In the genomic region with DNA sequence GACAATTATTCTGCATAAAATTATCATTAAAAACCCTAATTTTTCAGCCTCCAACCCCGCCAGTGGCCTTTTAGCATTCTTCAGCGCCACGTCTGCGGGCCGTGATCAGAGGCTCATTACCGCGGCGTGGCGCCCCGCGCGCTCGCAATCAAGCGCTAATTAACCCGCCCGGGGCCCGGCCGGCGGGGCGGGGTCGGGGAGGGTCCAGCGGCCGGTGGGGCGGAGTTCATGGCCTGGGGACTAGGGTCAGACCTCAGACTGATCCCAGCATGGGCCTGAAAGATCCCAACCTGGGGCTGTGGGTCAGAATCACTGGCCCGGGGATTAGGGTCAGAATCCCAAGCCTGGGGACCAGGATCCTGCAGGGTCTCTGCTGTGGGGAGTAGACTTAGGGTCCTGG, we compare ENCODE assay signal across 10 mouse cellular contexts. TPM values are rescaled to one million over a fixed set of nuclear protein-coding genes. Genes with fewer than 3 reads are reported as not detected.
A peak's percentile ranks its signal among the peaks of the same experiment; 100 is the strongest.
DNase-seq lines count a peak whose midpoint lies in the region; ATAC-seq and TF ChIP-seq lines count a peak whose summit lies in the region.
"Had no signal": no experiment of that assay in that cellular context is flagged by ENCODE, and none has a peak within 500 bp of the region (broad histone marks: within the 10 kb centered on the region; RNA-seq: fewer than 3 reads in every experiment).

No protein-coding gene starts in this region.

- H3K9ac ChIP-seq in heart, embryonic 11.5 days (ENCODE audit: low read depth, low read length), result no peak overlapping the region; the same call in 1 of the 2 replicates
- peak overlapping the region; percentile 47 for H3K9ac ChIP-seq in ES-Bruce4 (ENCODE audit: low read depth, poor library complexity, severe bottlenecking)
- no peak overlapping the region for H3K9ac ChIP-seq in forebrain, postnatal 0 days
- H3K9ac ChIP-seq in midbrain, embryonic 11.5 days (ENCODE audit: low read length), result peak overlapping the region; percentile 52

- H3K27ac ChIP-seq in heart, embryonic 11.5 days (ENCODE audit: low read depth, low read length), result no peak overlapping the region
- H3K27ac ChIP-seq in ES-Bruce4 (ENCODE audit: insufficient read depth, low read length), result no peak overlapping the region
- H3K27ac ChIP-seq in forebrain, postnatal 0 days (ENCODE audit: low read depth, low read length), result no peak overlapping the region
- no peak overlapping the region for H3K27ac ChIP-seq in midbrain, embryonic 11.5 days (ENCODE audit: low read depth, low read length)

- peaks cover 7% of the 10 kb centered on the region; the same call in 1 of the 2 replicates for H3K4me1 ChIP-seq in heart, embryonic 11.5 days (ENCODE audit: control insufficient read depth, insufficient read depth, low read length)
- H3K4me1 ChIP-seq in ES-Bruce4 (ENCODE audit: control insufficient read depth, insufficient read depth, low read length), result no peaks in the 10 kb centered on the region
- no peaks in the 10 kb centered on the region for H3K4me1 ChIP-seq in forebrain, postnatal 0 days (ENCODE audit: insufficient read depth)
- H3K4me1 ChIP-seq in midbrain, embryonic 11.5 days (ENCODE audit: control insufficient read depth, insufficient read depth, low read length), result peaks cover 5% of the 10 kb centered on the region

- peaks cover 33% of the 10 kb centered on the region for H3K27me3 ChIP-seq in heart, embryonic 11.5 days (ENCODE audit: control insufficient read depth, insufficient read depth, low read length)
- 0 out of 2 replicates have a peak, but pooled peaks cover 4% of the 10 kb centered on the region for H3K27me3 ChIP-seq in ES-Bruce4 (ENCODE audit: control insufficient read depth, insufficient read depth, low read length, poor library complexity, severe bottlenecking)
- H3K27me3 ChIP-seq in forebrain, postnatal 0 days (ENCODE audit: insufficient read depth, low read length), result peaks cover 34% of the 10 kb centered on the region
- H3K27me3 ChIP-seq in midbrain, embryonic 11.5 days (ENCODE audit: control insufficient read depth, insufficient read depth, low read length), result peaks cover 26% of the 10 kb centered on the region

- TF ChIP-seq POLR2A in ES-Bruce4 (IDR thresholded peaks at IDR 0.05; ENCODE audit: insufficient read depth, low read length), result no peak

- no peak for DNase-seq in heart, postnatal 36 days
- no peak for DNase-seq in forebrain, postnatal 0 days
- peak; percentile 88 for DNase-seq in midbrain, embryonic 11.5 days (ENCODE audit: low spot score, missing footprints)
- DNase-seq in left cerebral cortex, adult 18-20 months (ENCODE audit: low spot score in 2 of 2), result no peak
- DNase-seq in testis, postnatal 14 days (ENCODE audit: low spot score), result no peak
- no peak for DNase-seq in c-Kit-positive CD71-positive TER-119-positive erythroid progenitor cells, embryonic 14.5 days (ENCODE audit: low spot score)
- DNase-seq: lung, adult 18-20 months; right cerebral cortex, postnatal 4 days had no signal

- no peaks in the 10 kb centered on the region for H3K9me3 ChIP-seq in heart, embryonic 11.5 days (replicated peaks; ENCODE audit: control insufficient read depth, low read length)
- H3K9me3 ChIP-seq in ES-Bruce4 (replicated peaks; ENCODE audit: control insufficient read depth, insufficient read depth, low read length, poor library complexity, severe bottlenecking), result no peaks in the 10 kb centered on the region
- H3K9me3 ChIP-seq in forebrain, postnatal 0 days (ENCODE audit: low read length), result no peaks in the 10 kb centered on the region
- no peaks in the 10 kb centered on the region for H3K9me3 ChIP-seq in midbrain, embryonic 11.5 days (ENCODE audit: control insufficient read depth, low read length)

- H3K4me3 ChIP-seq in heart, embryonic 11.5 days (ENCODE audit: low read depth, low read length), result peak overlapping the region; percentile 31
- peak overlapping the region; percentile 51 for H3K4me3 ChIP-seq in ES-Bruce4 (ENCODE audit: low read depth, low read length)
- H3K4me3 ChIP-seq in forebrain, postnatal 0 days (ENCODE audit: low read depth, low read length), result no peak overlapping the region
- H3K4me3 ChIP-seq in midbrain, embryonic 11.5 days (ENCODE audit: low read depth, low read length), result peak overlapping the region; percentile 31

- no peak for TF ChIP-seq EP300 in ES-Bruce4 (IDR thresholded peaks at IDR 0.05; ENCODE audit: insufficient read depth, low read depth, low read length)

- H3K36me3 ChIP-seq in heart, embryonic 11.5 days (ENCODE audit: control insufficient read depth, insufficient read depth, low read length), result no peaks in the 10 kb centered on the region
- H3K36me3 ChIP-seq in ES-Bruce4 (ENCODE audit: control insufficient read depth, insufficient read depth, low read length, poor library complexity, severe bottlenecking), result no peaks in the 10 kb centered on the region
- no peaks in the 10 kb centered on the region for H3K36me3 ChIP-seq in forebrain, postnatal 0 days (ENCODE audit: insufficient read depth)
- no peaks in the 10 kb centered on the region for H3K36me3 ChIP-seq in midbrain, embryonic 11.5 days (ENCODE audit: control insufficient read depth, insufficient read depth, low read length)

- peak overlapping the region; percentile 61 for H3K4me2 ChIP-seq in heart, embryonic 11.5 days
- peak overlapping the region; percentile 7; the same call in 1 of the 2 replicates for H3K4me2 ChIP-seq in forebrain, postnatal 0 days (ENCODE audit: low read depth)
- peak overlapping the region; percentile 54 for H3K4me2 ChIP-seq in midbrain, embryonic 11.5 days

- ATAC-seq in heart, embryonic 11.5 days (replicated peaks; ENCODE audit: insufficient number of reproducible peaks, low FRiP score, low TSS enrichment), result no peak
- ATAC-seq in forebrain, postnatal 0 days, result no peak
- ATAC-seq in midbrain, embryonic 11.5 days (ENCODE audit: low FRiP score), result no peak

- intact Hi-C loops in heart, postnatal 36 days (cut with DNase I), result no loop called here

- WGBS in heart, embryonic 11.5 days (ENCODE audit: insufficient replicate concordance), result 2% methylated on average over 25 of the region's 25 CpGs
- WGBS in forebrain, postnatal 0 days, result 3% methylated on average over 25 of the region's 25 CpGs
- WGBS in midbrain, embryonic 11.5 days, result under 1% methylated on average over 25 of the region's 25 CpGs

- no peak for TF ChIP-seq CTCF in ES-Bruce4 (IDR thresholded peaks at IDR 0.05; ENCODE audit: low read depth, low read length)
- TF ChIP-seq CTCF in forebrain, postnatal 0 days (IDR thresholded peaks at IDR 0.05; ENCODE audit: low read depth), result no peak

RNA-seq across cellular contexts. Expression of a gene that starts 22.2 kb away (rescaled TPM):
- polyA plus RNA-seq in heart, embryonic 11.5 days (2014; fragmentation: Nextera tagmentation; extraction: Ambion mirVana), result 0.26 and 0.52 TPM in 2 replicates
- 10 to 100 TPM; 14.3 to 20.5 TPM for total RNA-seq in heart, postnatal 36 days (2021)
- not detected in 2 replicates for polyA plus RNA-seq in ES-Bruce4 (2011; ENCODE audit: insufficient read depth, insufficient read length, low read depth, missing spikeins)
- total RNA-seq in forebrain, postnatal 0 days (2014; rRNA removed), result 0.54 and 1.4 TPM in 2 replicates
- polyA plus RNA-seq in forebrain, postnatal 0 days (2015; fragmentation: Nextera tagmentation; extraction: Ambion mirVana), result 0.13 and 0.33 TPM in 2 replicates
- 0.07 TPM in 1 of 2 replicates, not detected in the other for polyA plus RNA-seq in midbrain, embryonic 11.5 days (2014; fragmentation: Nextera tagmentation; extraction: Ambion mirVana)
- total RNA-seq in left cerebral cortex, adult 18-20 months (2021), result under 1 TPM; 0.84 to 0.98 TPM

Comparison
In these comparisons a context has a peak if more than half of its experiments do, and no peak if none do; other contexts are left out.
1. H3K4me2 ChIP-seq: peak in every context shown above with its lines; median percentile 61 in heart, embryonic 11.5 days; 54 in midbrain, embryonic 11.5 days; 7 in forebrain, postnatal 0 days.
2. H3K9ac ChIP-seq: peak in ES-Bruce4 (single experiment) and midbrain, embryonic 11.5 days (single experiment); none in heart, embryonic 11.5 days (single experiment) and forebrain, postnatal 0 days (single experiment).